16 mouse cellular contexts compared by ENCODE assay signal in genomic region chr12:72232826-72233790, GRCm38 (mm10). TPM values are rescaled to one million over a fixed set of nuclear protein-coding genes. Genes with fewer than 3 reads are reported as not detected.
DNase-seq lines count a peak whose midpoint lies in the region; ATAC-seq and TF ChIP-seq lines count a peak whose summit lies in the region.
"Had no signal": no experiment of that assay in that cellular context is flagged by ENCODE, and none has a peak within 500 bp of the region (broad histone marks: within the 10 kb centered on the region; RNA-seq: fewer than 3 reads in every experiment).

No protein-coding gene starts in this region.

- no peak overlapping the region for H3K4me3 ChIP-seq in heart, adult 2 months
- peak overlapping the region; percentile 74 for H3K4me3 ChIP-seq in hindbrain, embryonic 13.5 days
- H3K4me3 ChIP-seq in midbrain, postnatal 0 days (ENCODE audit: low read depth, low read length): peak overlapping the region; percentile 76
- H3K4me3 ChIP-seq: heart, embryonic 12.5 days had no signal

- H3K9ac ChIP-seq in heart, adult 2 months (ENCODE audit: low read depth, low read length): no peak overlapping the region
- peak overlapping the region; percentile 97 for H3K9ac ChIP-seq in hindbrain, embryonic 13.5 days
- peak overlapping the region; percentile 9; the same call in 1 of the 2 replicates for H3K9ac ChIP-seq in midbrain, postnatal 0 days (replicated peaks; ENCODE audit: low read length, poor library complexity, severe bottlenecking)
- H3K9ac ChIP-seq: heart, embryonic 12.5 days had no signal

- no peaks in the 10 kb centered on the region for H3K27me3 ChIP-seq in heart, adult 2 months (ENCODE audit: control insufficient read depth, insufficient read depth, low read length)
- H3K27me3 ChIP-seq in hindbrain, embryonic 13.5 days: no peaks in the 10 kb centered on the region
- no peaks in the 10 kb centered on the region for H3K27me3 ChIP-seq in midbrain, postnatal 0 days (ENCODE audit: insufficient read depth, low read length)

- no peaks in the 10 kb centered on the region for H3K9me3 ChIP-seq in hindbrain, embryonic 13.5 days
- H3K9me3 ChIP-seq in midbrain, postnatal 0 days (ENCODE audit: low read length): no peaks in the 10 kb centered on the region
- H3K9me3 ChIP-seq: G1E; heart, embryonic 12.5 days had no signal

- no peak for TF ChIP-seq EP300 in heart, adult 2 months (IDR thresholded peaks at IDR 0.05; ENCODE audit: insufficient read depth, low read depth, low read length)

- no peak for ATAC-seq in hindbrain, embryonic 13.5 days (ENCODE audit: low FRiP score)
- no peak for ATAC-seq in midbrain, postnatal 0 days (ENCODE audit: low FRiP score)
- ATAC-seq: activated CD4-positive, CD25-positive, alpha-beta regulatory T cell, adult 4 months had no signal

- DNase-seq in heart, adult 11 months: peak; percentile 84
- no peak for DNase-seq in heart, adult 2 months
- DNase-seq in cerebellum, postnatal 25 days: peak; percentile 90
- DNase-seq in midbrain, postnatal 0 days (ENCODE audit: low spot score): peak; percentile 60
- no peak for DNase-seq in T-cell, adult 2 months (ENCODE audit: low spot score)
- DNase-seq in spleen, postnatal 10 days (ENCODE audit: low spot score in 2 of 2): no peak
- no peak for DNase-seq in Muller cell, postnatal 12 days (ENCODE audit: inconsistent ontology term)
- DNase-seq: kidney, postnatal 14 days; lung, postnatal 10 days had no signal

- WGBS in heart, adult 2 months: 88% methylated on average over 19 of the region's 19 CpGs
- WGBS in hindbrain, embryonic 13.5 days: 47% methylated on average over 19 of the region's 19 CpGs
- WGBS in midbrain, postnatal 0 days: 56% methylated on average over 19 of the region's 19 CpGs

- no peaks in the 10 kb centered on the region; the same call in 1 of the 2 replicates for H3K4me1 ChIP-seq in heart, adult 2 months (ENCODE audit: control insufficient read depth, insufficient read depth, low read length)
- peaks cover 64% of the 10 kb centered on the region for H3K4me1 ChIP-seq in hindbrain, embryonic 13.5 days (replicated peaks)
- H3K4me1 ChIP-seq in midbrain, postnatal 0 days (ENCODE audit: insufficient read depth, low read length): peaks cover 7% of the 10 kb centered on the region; the same call in 1 of the 2 replicates

- intact Hi-C loops in heart, adult 2 months (cut with DNase I): no loop called here

- H3K79me2 ChIP-seq in heart, adult 2 months (replicated peaks; ENCODE audit: control insufficient read depth, insufficient read depth, low read length): no peaks in the 10 kb centered on the region

- no peak for TF ChIP-seq POLR2A in heart, adult 2 months (IDR thresholded peaks at IDR 0.05; ENCODE audit: insufficient read depth, low read depth, low read length)

- TF ChIP-seq CTCF in heart, adult 2 months (IDR thresholded peaks at IDR 0.05): no peak
- TF ChIP-seq CTCF in midbrain, postnatal 0 days (IDR thresholded peaks at IDR 0.05): no peak

- H3K27ac ChIP-seq in heart, adult 2 months: no peak overlapping the region
- peak overlapping the region; percentile 98 for H3K27ac ChIP-seq in hindbrain, embryonic 13.5 days
- peak overlapping the region; percentile 98; the same call in 1 of the 2 replicates for H3K27ac ChIP-seq in midbrain, postnatal 0 days (ENCODE audit: low read depth, low read length)

- peak overlapping the region; percentile 66 for H3K4me2 ChIP-seq in hindbrain, embryonic 13.5 days
- peak overlapping the region; percentile 70 for H3K4me2 ChIP-seq in midbrain, postnatal 0 days (ENCODE audit: low read depth, low read length, poor library complexity, severe bottlenecking)
- H3K4me2 ChIP-seq: heart, embryonic 12.5 days; liver, embryonic 11.5 days had no signal

- no peaks in the 10 kb centered on the region for H3K36me3 ChIP-seq in heart, adult 2 months (ENCODE audit: control insufficient read depth, insufficient read depth, low read length)
- peaks cover 12% of the 10 kb centered on the region for H3K36me3 ChIP-seq in hindbrain, embryonic 13.5 days
- H3K36me3 ChIP-seq in midbrain, postnatal 0 days (ENCODE audit: insufficient read depth, low read length): no peaks in the 10 kb centered on the region
- H3K36me3 ChIP-seq: G1E; heart, embryonic 12.5 days had no signal

RNA-seq across cellular contexts. Expression of gene Ccdc175, which starts 48.3 kb away (rescaled TPM):
- total RNA-seq in heart, adult 2 months (2021): not detected
- not detected in 2 replicates for polyA plus RNA-seq in heart, adult 2 months (2012; rRNA removed)
- polyA plus RNA-seq in hindbrain, embryonic 13.5 days (2015; fragmentation: Nextera tagmentation; extraction: Ambion mirVana): not detected in 2 replicates
- total RNA-seq in midbrain, postnatal 0 days (2014; rRNA removed): not detected in 2 replicates
- 0.06 and 0.07 TPM in 2 replicates for polyA plus RNA-seq in midbrain, postnatal 0 days (2015; fragmentation: Nextera tagmentation; extraction: Ambion mirVana)
- total RNA-seq: G1E had no signal
- polyA plus RNA-seq: activated CD4-positive, CD25-positive, alpha-beta regulatory T cell, adult 4 months; embryonic facial prominence, embryonic 11.5 days; G1E; heart, embryonic 12.5 days; intestine, embryonic 14.5 days; liver, embryonic 11.5 days had no signal

Comparison
In these comparisons a context has a peak if more than half of its experiments do, and no peak if none do; other contexts are left out.
1. DNase-seq: peak in heart, adult 11 months (single experiment), cerebellum, postnatal 25 days (2 of 2) and midbrain, postnatal 0 days (single experiment); none in heart, adult 2 months (0 of 2), T-cell, adult 2 months (single experiment), spleen, postnatal 10 days (0 of 2) and Muller cell, postnatal 12 days (single experiment).